Mouse (Mus musculus) gastrocnemius, adult 18-20 months (tissue): Measurements from ENCODE around the gene Prkce. TPM values are rescaled to one million over a fixed set of nuclear protein-coding genes. Genes with fewer than 3 reads are reported as not detected.

ENCODE experiments used
- DNase-seq: peaks from one replicate; pipeline ENCODE4 v3.0.0; 2021; ENCODE audit warnings: low spot score
- total RNA-seq, 2 experiments: library from RNA; stranded (reverse); gene quantifications; 2 replicates each; pipeline ENCODE4 v1.2.3; 2021

The Prkce gene
- total RNA-seq, 2 experiments from 2014 or later: 11.6 to 12.3 TPM

- peak; percentile 36 for DNase-seq
Measured at GRCm38 (mm10) chr17:86407921-86408613, 240.5 kb downstream of the Prkce start.

GRCm38 (mm10) chr17:86408614-86409006 is 241.0 kb downstream of the Prkce start:
- DNase-seq: no peak

GRCm38 (mm10) chr17:86409485-86409884 is 241.9 kb downstream of the Prkce start:
- DNase-seq: no peak

GRCm38 (mm10) chr17:86410496-86410895 is 242.9 kb downstream of the Prkce start:
- DNase-seq: no peak

GRCm38 (mm10) chr17:86412141-86412540 is 244.6 kb downstream of the Prkce start:
- peak; percentile 53 for DNase-seq

- no peak for DNase-seq
Measured at GRCm38 (mm10) chr17:86414608-86415007, 247.0 kb downstream of the Prkce start.

- no peak for DNase-seq
Measured at GRCm38 (mm10) chr17:86415989-86416388, 248.4 kb downstream of the Prkce start.

- no peak for DNase-seq
Measured at GRCm38 (mm10) chr17:86418334-86418733, 250.7 kb downstream of the Prkce start.

- no peak for DNase-seq
Measured at GRCm38 (mm10) chr17:86419199-86419598, 251.6 kb downstream of the Prkce start.

- DNase-seq: no peak
Measured at GRCm38 (mm10) chr17:86420646-86421338, 253.2 kb downstream of the Prkce start.

GRCm38 (mm10) chr17:86422023-86422422 is 254.4 kb downstream of the Prkce start:
- DNase-seq: no peak

- DNase-seq: no peak
Measured at GRCm38 (mm10) chr17:86429877-86430276, 262.3 kb downstream of the Prkce start.

GRCm38 (mm10) chr17:86433117-86433516 is 265.5 kb downstream of the Prkce start:
- DNase-seq: peak; percentile 29

GRCm38 (mm10) chr17:86433813-86434212 is 266.2 kb downstream of the Prkce start:
- DNase-seq: no peak

GRCm38 (mm10) chr17:86434781-86435180 is 267.2 kb downstream of the Prkce start:
- DNase-seq: no peak

- DNase-seq: no peak
Measured at GRCm38 (mm10) chr17:86435570-86435969, 268.0 kb downstream of the Prkce start.

GRCm38 (mm10) chr17:86435984-86436383 is 268.4 kb downstream of the Prkce start:
- DNase-seq: no peak

- DNase-seq: peak; percentile 33
Measured at GRCm38 (mm10) chr17:86436583-86437370, 269.2 kb downstream of the Prkce start.

GRCm38 (mm10) chr17:86437516-86438277 is 270.1 kb downstream of the Prkce start:
- DNase-seq: peak; percentile 82

GRCm38 (mm10) chr17:86438278-86438661 is 270.7 kb downstream of the Prkce start:
- DNase-seq: no peak

- DNase-seq: no peak
Measured at GRCm38 (mm10) chr17:86438763-86439162, 271.2 kb downstream of the Prkce start.
